In genomic region chr13:28839084-28839483, GRCm38 (mm10) we compare ENCODE assay signal across 11 mouse cellular contexts.
DNase-seq lines count a peak whose midpoint lies in the region; ATAC-seq and TF ChIP-seq lines count a peak whose summit lies in the region.
"Had no signal": no experiment of that assay in that cellular context is flagged by ENCODE, and none has a peak within 500 bp of the region (broad histone marks: within the 10 kb centered on the region; RNA-seq: fewer than 3 reads in every experiment).

No protein-coding gene starts in this region.

- no peak overlapping the region for H3K4me3 ChIP-seq in myocyte
- H3K4me3 ChIP-seq in midbrain, embryonic 16.5 days (ENCODE audit: low read depth, low read length): no peak overlapping the region

- no peak for TF ChIP-seq POLR2A in myocyte (IDR thresholded peaks at IDR 0.05; ENCODE audit: insufficient read length, low read depth)

- ATAC-seq in granulocyte monocyte progenitor cell, adult 5-6 weeks (replicated peaks; ENCODE audit: poor library complexity, severe bottlenecking): peak; percentile 78
- no peak for ATAC-seq in midbrain, embryonic 16.5 days
- ATAC-seq: inflammation-experienced regulatory T-cells, adult 6 months had no signal

- H3K36me3 ChIP-seq in myocyte (ENCODE audit: control insufficient read depth, insufficient read depth): no peaks in the 10 kb centered on the region
- H3K36me3 ChIP-seq in midbrain, embryonic 16.5 days (ENCODE audit: control insufficient read depth, insufficient read depth, low read length): no peaks in the 10 kb centered on the region

- peak overlapping the region; percentile 19 for H3K4me2 ChIP-seq in myocyte (ENCODE audit: low read depth)
- H3K4me2 ChIP-seq in midbrain, embryonic 16.5 days (ENCODE audit: low read length): no peak overlapping the region

- H3K9ac ChIP-seq in midbrain, embryonic 16.5 days (ENCODE audit: low read depth, low read length): no peak overlapping the region

- intact Hi-C loops in left cerebral cortex, postnatal 4 days (cut with DNase I): no loop called here
- intact Hi-C loops in left cerebral cortex, postnatal 25 days (cut with DNase I): no loop called here

- H3K4me1 ChIP-seq in midbrain, embryonic 16.5 days (ENCODE audit: control insufficient read depth, insufficient read depth, low read length): no peaks in the 10 kb centered on the region

- H3K27me3 ChIP-seq in myocyte (ENCODE audit: control insufficient read depth, insufficient read depth, insufficient read length): no peaks in the 10 kb centered on the region
- no peaks in the 10 kb centered on the region for H3K27me3 ChIP-seq in midbrain, embryonic 16.5 days (ENCODE audit: control insufficient read depth, insufficient read depth, low read depth, low read length)

- no peaks in the 10 kb centered on the region for H3K9me3 ChIP-seq in midbrain, embryonic 16.5 days (replicated peaks; ENCODE audit: control insufficient read depth, low read length, poor library complexity, severe bottlenecking)

- peaks cover 59% of the 10 kb centered on the region for H3K79me2 ChIP-seq in myocyte (ENCODE audit: control insufficient read depth, insufficient read depth)

- WGBS in midbrain, embryonic 16.5 days: 56% methylated on average over 6 of the region's 6 CpGs

- H3ac ChIP-seq in myocyte (ENCODE audit: control insufficient read depth, insufficient read length): no peak overlapping the region

- peak; percentile 40 for DNase-seq in left cerebral cortex, postnatal 4 days
- no peak for DNase-seq in left cerebral cortex, postnatal 25 days (ENCODE audit: low spot score in 2 of 2)
- peak; percentile 35 for DNase-seq in c-Kit-positive CD71-negative TER-119-negative erythroid progenitor cells, embryonic 14.5 days (ENCODE audit: low read depth)
- no peak for DNase-seq in adrenal gland, postnatal 10 days
- DNase-seq: adrenal gland, postnatal 36 days; gastrocnemius, postnatal 36 days; lung, postnatal 10 days had no signal

- no peak overlapping the region for H3K27ac ChIP-seq in midbrain, embryonic 16.5 days (ENCODE audit: low read length)

TF ChIP-seq in myocyte, 11 proteins besides CTCF, POLR2A, EP300 and RAD21:
- TF ChIP-seq SRF (IDR thresholded peaks at IDR 0.05; ENCODE audit: control insufficient read depth, insufficient read length, low read depth) (no peak), TCF3 (IDR thresholded peaks at IDR 0.05; ENCODE audit: insufficient read length, low read depth) (no peak), USF1 (IDR thresholded peaks at IDR 0.05; ENCODE audit: low read depth) (no peak), MYOG (IDR thresholded peaks at IDR 0.05; ENCODE audit: control insufficient read depth in 1 of 3, insufficient read depth in 1 of 3, insufficient read length in 2 of 3, low read depth in 2 of 3) (peak in 1 of 3 experiments; percentile 37), REST (IDR thresholded peaks at IDR 0.05; ENCODE audit: insufficient read depth, insufficient read length) (no peak), E2F4 (IDR thresholded peaks at IDR 0.05; ENCODE audit: insufficient read depth) (no peak), CEBPB (IDR thresholded peaks at IDR 0.05; ENCODE audit: insufficient read depth, poor library complexity, severe bottlenecking) (no peak), MYOD1 (IDR thresholded peaks at IDR 0.05; ENCODE audit: control insufficient read depth in 1 of 3, insufficient read length in 2 of 3, low read depth in 2 of 3) (peak in 2 of 3 experiments; percentile 16 to 62)

Comparison
In these comparisons a context has a peak if more than half of its experiments do, and no peak if none do; other contexts are left out.
1. DNase-seq: peak in left cerebral cortex, postnatal 4 days (single experiment) and c-Kit-positive CD71-negative TER-119-negative erythroid progenitor cells, embryonic 14.5 days (single experiment); none in left cerebral cortex, postnatal 25 days (0 of 2) and adrenal gland, postnatal 10 days (single experiment).